Mouse (Mus musculus) hindbrain, embryonic 14.5 days (tissue): ENCODE measurements around the gene Gnb4. TPM values are rescaled to one million over a fixed set of nuclear protein-coding genes. Genes with fewer than 3 reads are reported as not detected.

Experiments used
- ATAC-seq: fragments of 200-750 bp; cut with Nextera tagmentation; 2 replicates; pipeline ENCODE4 v1.8.0; 2017; ENCODE audit warnings: moderate number of reproducible peaks, mild to moderate bottlenecking, moderate TSS enrichment, moderate library complexity; ENCODE audit not compliant: low FRiP score
- DNase-seq: peaks from one replicate; pipeline ENCODE4 v3.0.0-alpha.2; 2015; ENCODE audit warnings: low spot score
- H3K27ac ChIP-seq: fragments of 300-500 bp; sonication (generic); 2 replicates; pipeline ENCODE4 v1.5.1; 2014; ENCODE audit warnings: mild to moderate bottlenecking, moderate library complexity
- H3K27me3 ChIP-seq: fragments of 300-500 bp; sonication (generic); 2 replicates; pipeline ENCODE4 v1.6.1; 2014; ENCODE audit warnings: mild to moderate bottlenecking, low read length, mixed read lengths; ENCODE audit not compliant: control insufficient read depth, insufficient read depth
- H3K36me3 ChIP-seq: fragments of 300-500 bp; sonication (generic); replicated peaks from 2 replicates; pipeline ENCODE4 v1.6.1; 2014; ENCODE audit not compliant: control insufficient read depth, insufficient read depth
- H3K4me1 ChIP-seq: fragments of 300-500 bp; sonication (generic); replicated peaks from 2 replicates; pipeline ENCODE4 v1.6.1; 2014; ENCODE audit warnings: antibody characterized with exemption, low read length, mixed read lengths; ENCODE audit not compliant: control insufficient read depth, insufficient read depth
- H3K4me2 ChIP-seq: fragments of 300-500 bp; sonication (generic); replicated peaks from 2 replicates; pipeline ENCODE4 v1.6.1; 2014; ENCODE audit warnings: mild to moderate bottlenecking, moderate library complexity
- H3K4me3 ChIP-seq: fragments of 300-500 bp; sonication (generic); replicated peaks from 2 replicates; pipeline ENCODE4 v1.5.1; 2014; ENCODE audit warnings: mild to moderate bottlenecking, low read length
- H3K9ac ChIP-seq: fragments of 300-500 bp; sonication (generic); 2 replicates; pipeline ENCODE4 v1.6.1; 2014
- H3K9me3 ChIP-seq: fragments of 300-500 bp; sonication (generic); 2 replicates; pipeline ENCODE4 v1.6.1; 2016; ENCODE audit warnings: low read length; ENCODE audit not compliant: control insufficient read depth
- WGBS: fragments of 180-500 bp; shearing (Covaris S2); extraction: QIAGEN DNeasy Blood & Tissue Kit; methylation state at CpG from one replicate; pipeline ENCODE4 v1.1.7; 2014; 5-methylcytosine and 5-hydroxymethylcytosine counted together
- polyA plus RNA-seq: library from polyadenylated mRNA; unstranded; fragments of >200 nt; fragmentation: Nextera tagmentation; extraction: Ambion mirVana; gene quantifications from 2 replicates; pipeline ENCODE4 v1.2.1, GENCODE M21; 2014

The Gnb4 gene
- 101 and 108 TPM in 2 replicates for polyA plus RNA-seq

DNA sequence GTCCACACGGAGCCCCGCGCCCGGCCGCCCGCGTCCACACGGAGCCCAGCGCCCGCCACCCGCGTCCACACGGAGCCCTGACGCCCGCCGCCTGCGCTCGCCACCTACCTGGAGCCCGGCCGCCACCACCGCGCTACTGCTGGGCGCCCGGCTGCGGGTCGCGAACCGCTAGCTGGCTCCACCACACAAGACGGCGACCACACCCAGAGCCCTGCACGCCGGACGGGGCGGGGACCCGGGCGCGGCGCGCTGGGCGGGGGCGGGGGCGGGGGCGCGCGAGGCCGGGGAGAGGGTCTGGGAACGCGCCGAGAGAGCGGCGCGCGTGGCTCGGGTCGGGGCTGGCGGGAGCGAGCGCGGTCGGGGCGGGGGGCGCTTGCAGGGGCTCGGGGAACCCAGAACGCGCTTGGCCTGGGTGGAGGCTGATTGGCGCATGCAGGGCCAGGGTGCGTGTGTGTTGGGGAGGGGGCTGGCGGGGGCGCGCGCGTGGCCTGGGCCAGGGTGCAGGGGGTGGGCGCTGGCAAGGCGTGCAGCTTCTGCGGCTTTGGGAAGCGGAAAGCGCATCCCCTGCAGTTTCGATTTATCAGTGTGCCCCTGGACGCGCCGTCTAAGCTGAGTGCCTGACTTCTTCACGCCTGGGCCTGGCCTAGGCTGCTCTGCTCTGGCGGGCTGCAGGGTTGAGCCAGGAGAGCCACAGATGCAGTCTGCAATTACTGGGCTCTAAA lies at the start of gene Gnb4:
Gene Gnb4, minus strand, starts transcription at position 255 of the 722 bp plus-strand sequence.
- H3K9me3 ChIP-seq = no peaks in the 10 kb centered on the region
- peak within 1 kb of the TSS; percentile 69 for H3K9ac ChIP-seq
- peak within 1 kb of the TSS; percentile 65 for H3K4me3 ChIP-seq
- WGBS = 2% methylated on average over 62 of the region's 83 CpGs
- H3K36me3 ChIP-seq = no peaks in the 10 kb centered on the region
- ATAC-seq = peak; percentile 92
- peaks cover 3% of the 10 kb centered on the region; the same call in 1 of the 2 replicates for H3K4me1 ChIP-seq
- DNase-seq = peak; percentile 77
- H3K27me3 ChIP-seq = no peaks in the 10 kb centered on the region
- H3K27ac ChIP-seq = peak within 1 kb of the TSS; percentile 58
- peak within 1 kb of the TSS; percentile 56 for H3K4me2 ChIP-seq

DNA sequence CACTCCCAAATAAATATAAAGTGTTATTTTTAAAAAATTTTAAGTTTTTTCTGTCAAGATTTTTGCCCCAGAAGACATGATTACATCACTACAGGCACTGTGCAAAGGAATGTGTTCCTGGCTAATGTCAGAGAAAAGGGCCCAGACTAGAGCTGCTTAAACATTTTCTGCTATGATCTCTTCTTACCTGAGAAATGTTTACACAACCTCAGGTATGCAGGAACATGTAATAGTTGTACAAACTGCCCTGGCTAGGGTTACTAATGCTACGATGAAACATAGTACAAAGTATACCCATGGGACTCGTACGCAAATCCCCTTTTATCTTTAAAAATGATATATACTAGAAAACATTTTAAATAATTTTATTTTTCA lies 45.2 kb upstream of the Gnb4 start:
- Histone ChIP-seq H3K9me3 (no peaks in the 10 kb centered on the region), H3K4me3 (no peak overlapping the region), H3K27ac (no peak overlapping the region), H3K27me3 (no peaks in the 10 kb centered on the region), H3K4me2 (no peak overlapping the region), H3K9ac (no peak overlapping the region), H3K4me1 (no peaks in the 10 kb centered on the region), H3K36me3 (no peaks in the 10 kb centered on the region)
- DNase-seq (no peak), ATAC-seq (no peak)
- WGBS = 96% methylated on average over 3 of the region's 3 CpGs

DNA sequence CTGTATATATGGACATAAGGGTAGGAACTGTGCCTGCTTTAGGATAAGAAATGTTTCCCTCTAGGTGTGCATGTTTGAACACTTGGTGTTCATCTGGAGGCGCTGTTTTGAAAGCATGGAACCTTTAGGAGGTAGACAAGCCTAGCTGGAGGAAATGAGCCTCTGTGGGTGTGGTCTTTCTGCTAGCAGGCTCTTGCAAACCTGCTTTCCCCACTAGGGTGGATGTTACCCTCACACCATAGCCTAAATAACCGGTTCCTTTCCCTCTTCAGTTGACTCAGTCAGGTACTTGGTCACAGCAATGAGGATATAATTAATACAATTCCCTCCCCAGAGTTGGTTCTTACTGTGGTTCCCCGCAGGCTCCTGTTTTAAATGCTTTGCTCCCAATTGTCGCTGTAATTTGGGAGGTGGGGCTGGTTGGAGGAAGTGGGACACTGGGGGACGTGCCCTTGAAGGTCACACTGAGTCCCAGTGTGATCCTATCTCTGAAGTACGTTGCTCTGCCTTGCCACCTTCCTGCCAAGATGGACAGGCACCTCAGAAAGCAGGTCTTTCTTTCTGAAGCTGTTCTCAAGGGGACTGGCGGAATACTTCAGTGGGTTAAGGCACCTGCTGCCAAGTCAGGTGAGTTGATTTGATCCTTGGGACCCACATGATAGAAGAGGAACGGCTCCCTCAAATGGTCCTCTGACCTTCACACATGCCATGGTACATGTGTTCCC lies 44.6 kb upstream of the Gnb4 start:
- no peak overlapping the region for H3K4me3 ChIP-seq
- 71% methylated on average over 8 of the region's 8 CpGs for WGBS
- no peaks in the 10 kb centered on the region for H3K27me3 ChIP-seq
- H3K4me1 ChIP-seq = no peaks in the 10 kb centered on the region
- ATAC-seq (no peak), DNase-seq (no peak)
- no peaks in the 10 kb centered on the region for H3K36me3 ChIP-seq
- no peak overlapping the region for H3K9ac ChIP-seq
- no peak overlapping the region for H3K4me2 ChIP-seq
- H3K9me3 ChIP-seq = no peaks in the 10 kb centered on the region
- H3K27ac ChIP-seq = no peak overlapping the region

DNA sequence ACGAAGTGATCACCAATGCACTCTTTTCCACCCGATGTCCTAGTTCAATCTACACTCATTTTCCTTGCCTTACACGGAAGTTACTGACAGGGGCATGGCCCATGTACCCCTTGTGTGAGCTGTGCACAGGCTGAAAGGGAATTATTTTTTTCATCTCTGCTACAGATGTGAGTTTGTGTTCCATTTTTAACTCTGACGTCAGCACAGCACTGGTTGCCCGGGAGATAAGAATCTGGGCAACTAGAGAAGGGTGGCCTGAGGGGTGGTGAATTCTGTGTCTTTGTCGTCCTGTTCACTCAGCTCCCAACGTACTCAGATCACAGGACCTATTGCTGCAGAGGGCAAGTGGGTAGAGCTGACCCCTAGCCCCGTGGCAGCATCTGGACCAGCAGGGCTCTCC lies 43.9 kb upstream of the Gnb4 start:
- no peak overlapping the region for H3K4me3 ChIP-seq
- no peaks in the 10 kb centered on the region for H3K4me1 ChIP-seq
- H3K27ac ChIP-seq = no peak overlapping the region
- H3K27me3 ChIP-seq = no peaks in the 10 kb centered on the region
- H3K9ac ChIP-seq = no peak overlapping the region
- H3K9me3 ChIP-seq = no peaks in the 10 kb centered on the region
- ATAC-seq (no peak), DNase-seq (no peak)
- no peaks in the 10 kb centered on the region for H3K36me3 ChIP-seq
- WGBS = 53% methylated on average over 8 of the region's 8 CpGs
- H3K4me2 ChIP-seq = no peak overlapping the region

DNA sequence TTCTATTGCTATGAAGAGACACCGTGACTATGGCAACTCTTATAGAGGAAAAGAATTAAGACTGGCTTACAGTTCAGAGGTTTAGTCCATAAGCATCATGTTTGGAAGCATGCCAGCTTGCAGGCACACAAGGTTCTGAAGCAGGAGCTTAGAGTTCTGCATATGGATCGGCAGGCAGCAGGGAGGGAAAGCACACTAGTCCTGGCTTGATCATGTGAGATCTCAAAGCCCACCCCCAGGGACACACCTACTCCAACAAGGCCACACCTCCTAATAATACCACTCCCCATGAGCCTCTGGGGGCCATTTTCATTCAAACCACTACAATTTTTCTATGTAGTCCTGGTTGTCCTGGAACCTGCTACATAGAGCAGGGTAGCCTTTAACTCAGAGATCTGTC lies 43.1 kb upstream of the Gnb4 start:
- 84% methylated on average over 2 of the region's 2 CpGs for WGBS
- ATAC-seq = no peak
- Histone ChIP-seq H3K27me3 (no peaks in the 10 kb centered on the region), H3K36me3 (no peaks in the 10 kb centered on the region), H3K4me2 (no peak overlapping the region), H3K4me1 (no peaks in the 10 kb centered on the region), H3K9ac (no peak overlapping the region), H3K4me3 (no peak overlapping the region), H3K9me3 (no peaks in the 10 kb centered on the region), H3K27ac (no peak overlapping the region)
- DNase-seq = no peak

DNA sequence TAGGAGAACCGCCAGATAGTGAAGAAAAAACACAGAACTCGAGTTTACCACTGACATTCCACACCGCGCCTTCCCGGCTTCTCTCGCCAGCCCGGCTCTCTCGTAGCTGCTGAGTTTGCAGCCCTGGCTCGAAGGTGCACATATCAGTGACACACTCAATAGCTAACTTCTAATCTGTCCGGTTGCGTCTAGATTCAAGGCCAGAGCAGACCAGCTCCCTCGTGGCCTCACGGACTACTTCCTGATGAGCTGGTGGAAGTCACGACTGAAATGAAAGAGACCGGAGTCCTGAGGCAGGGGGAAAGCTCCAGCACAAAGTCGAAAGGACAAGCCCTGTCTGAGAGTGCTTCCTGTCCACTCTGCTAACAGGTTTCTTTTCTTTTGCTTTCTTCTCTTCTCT lies 42.4 kb upstream of the Gnb4 start:
- no peaks in the 10 kb centered on the region for H3K9me3 ChIP-seq
- no peak for ATAC-seq
- no peak overlapping the region for H3K4me3 ChIP-seq
- H3K27me3 ChIP-seq = no peaks in the 10 kb centered on the region
- H3K36me3 ChIP-seq = no peaks in the 10 kb centered on the region
- DNase-seq = no peak
- no peak overlapping the region for H3K4me2 ChIP-seq
- H3K4me1 ChIP-seq = no peaks in the 10 kb centered on the region
- H3K27ac ChIP-seq = no peak overlapping the region
- WGBS = 91% methylated on average over 16 of the region's 16 CpGs
- no peak overlapping the region for H3K9ac ChIP-seq

DNA sequence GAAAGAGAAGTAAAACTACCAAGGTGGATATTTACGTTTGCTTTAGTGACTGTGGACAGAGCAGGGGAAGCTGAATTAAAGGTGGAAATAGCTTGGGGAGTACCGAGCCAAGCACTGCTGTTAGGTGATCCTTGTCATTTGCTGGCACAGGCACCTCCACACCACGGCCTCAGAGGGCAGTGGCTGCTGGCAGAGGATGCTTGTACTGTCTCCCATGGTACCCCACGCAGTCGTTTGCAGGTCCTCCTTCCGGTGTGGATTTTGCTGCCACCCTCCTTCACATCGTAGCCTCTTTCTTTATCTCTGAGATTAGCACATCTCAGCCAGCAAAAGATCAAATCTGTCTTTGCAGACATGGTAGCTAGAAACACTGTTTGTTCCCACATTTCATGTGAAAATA lies 42.0 kb upstream of the Gnb4 start:
- Histone ChIP-seq H3K36me3 (no peaks in the 10 kb centered on the region), H3K27me3 (no peaks in the 10 kb centered on the region), H3K9me3 (no peaks in the 10 kb centered on the region), H3K4me3 (no peak overlapping the region), H3K4me2 (no peak overlapping the region), H3K27ac (no peak overlapping the region), H3K4me1 (no peaks in the 10 kb centered on the region), H3K9ac (no peak overlapping the region)
- DNase-seq = no peak
- ATAC-seq = no peak
- WGBS = 82% methylated on average over 7 of the region's 7 CpGs

DNA sequence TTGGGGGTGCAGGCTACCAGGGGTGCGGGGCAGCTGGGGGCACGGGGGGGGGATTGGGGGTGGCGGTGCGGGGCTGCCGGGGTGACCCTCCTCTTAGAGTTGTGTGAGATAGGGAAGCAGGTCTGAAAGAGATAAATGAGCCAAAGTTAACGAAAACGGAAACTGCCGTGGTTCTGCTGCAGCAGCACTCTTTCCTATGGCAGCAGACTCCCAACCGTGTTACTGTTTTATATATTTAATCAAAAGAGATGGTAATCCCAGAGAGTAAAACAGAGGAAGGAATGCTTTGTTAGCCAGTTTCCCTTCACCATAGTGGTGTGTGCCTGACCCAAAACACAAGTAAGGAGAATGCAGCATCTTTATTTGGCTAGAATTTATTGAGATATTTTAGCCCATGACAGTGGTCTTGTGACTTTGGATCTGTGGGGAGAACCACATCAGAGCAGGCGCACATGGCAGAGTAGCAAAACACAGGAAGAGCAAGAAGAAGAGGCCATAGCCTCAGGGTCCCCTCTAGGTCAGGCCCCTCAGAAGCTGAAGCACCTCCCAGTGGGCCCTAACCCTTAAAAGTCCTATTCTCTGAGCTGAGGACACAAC lies 40.1 kb upstream of the Gnb4 start:
- DNase-seq (no peak), ATAC-seq (no peak)
- no peaks in the 10 kb centered on the region for H3K27me3 ChIP-seq
- 80% methylated on average over 10 of the region's 10 CpGs for WGBS
- H3K4me2 ChIP-seq = no peak overlapping the region
- H3K4me3 ChIP-seq = no peak overlapping the region
- H3K9me3 ChIP-seq = no peaks in the 10 kb centered on the region
- H3K9ac ChIP-seq = no peak overlapping the region
- no peak overlapping the region for H3K27ac ChIP-seq
- no peaks in the 10 kb centered on the region for H3K36me3 ChIP-seq
- no peaks in the 10 kb centered on the region for H3K4me1 ChIP-seq

DNA sequence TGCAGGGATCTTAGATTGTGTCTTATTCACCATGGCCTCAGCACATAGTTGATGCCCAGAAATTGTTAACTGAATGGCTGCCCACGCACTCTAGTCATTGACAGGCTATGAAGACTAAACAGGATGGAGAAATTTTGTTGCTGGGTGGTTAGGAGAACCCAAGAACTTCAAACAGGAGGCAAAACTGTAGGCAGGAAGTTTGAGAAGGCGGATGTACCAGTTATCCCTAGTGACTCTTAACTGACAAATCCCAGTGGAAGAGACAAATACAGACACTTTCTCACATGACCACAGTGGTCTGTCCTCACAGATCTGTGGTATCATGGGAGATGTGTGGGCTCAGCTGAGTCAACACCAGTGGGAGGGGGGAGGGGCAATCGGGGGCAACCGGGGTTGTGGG lies 39.6 kb upstream of the Gnb4 start:
- no peak for ATAC-seq
- 86% methylated on average over 4 of the region's 4 CpGs for WGBS

More for the DNA sequence above, 39.6 kb upstream of the Gnb4 start:
- no peak overlapping the region for H3K9ac ChIP-seq
- no peak overlapping the region for H3K4me2 ChIP-seq
- no peaks in the 10 kb centered on the region for H3K36me3 ChIP-seq
- H3K4me1 ChIP-seq = no peaks in the 10 kb centered on the region
- no peaks in the 10 kb centered on the region for H3K9me3 ChIP-seq
- H3K27ac ChIP-seq = no peak overlapping the region
- no peaks in the 10 kb centered on the region for H3K27me3 ChIP-seq
- no peak for DNase-seq
- no peak overlapping the region for H3K4me3 ChIP-seq
